Mouse (Mus musculus): ENCODE results near the gene Hinfp.

GRCm38 (mm10) chr9:44243621-44244020 lies 61.9 kb downstream of the Hinfp start:
- no peak for TF ChIP-seq CTCF (IDR thresholded peaks at IDR 0.05; ENCODE audit: borderline replicate concordance, extremely low read depth, insufficient read depth, insufficient read length)
- TF ChIP-seq POLR2A (IDR thresholded peaks at IDR 0.05; ENCODE audit: borderline replicate concordance, extremely low read depth, insufficient read depth, insufficient read length, poor library complexity, severe bottlenecking), result no peak
